Mouse (Mus musculus) liver, postnatal 0 days (tissue): ENCODE measurements at regions not wholly inside any gene's neighbourhood (a gene's known extent, or its start where the extent isn't known, plus 50 kb on each side); places are given as distances from the start of the nearest gene placed in this dataset.

Experiments used
- ATAC-seq: fragments of 200-750 bp; cut with Nextera tagmentation; 2 replicates; pipeline ENCODE4 v1.8.0; 2017; ENCODE audit warnings: mild to moderate bottlenecking, moderate library complexity
- DNase-seq: peaks from one replicate; pipeline ENCODE4 v3.0.0-alpha.2; 2016
- H3K27ac ChIP-seq: fragments of 300-500 bp; sonication (generic); 2 replicates; pipeline ENCODE4 v1.5.1; 2014; ENCODE audit warnings: antibody characterized with exemption, moderate library complexity, mild to moderate bottlenecking, low read depth
- H3K27me3 ChIP-seq: fragments of 300-500 bp; sonication (generic); 2 replicates; pipeline ENCODE4 v1.6.1; 2014; ENCODE audit warnings: low read length, control low read depth, mixed read lengths; ENCODE audit not compliant: insufficient read depth
- H3K36me3 ChIP-seq: fragments of 300-500 bp; sonication (generic); replicated peaks from 2 replicates; pipeline ENCODE4 v1.6.1; 2014; ENCODE audit warnings: mild to moderate bottlenecking, control low read depth, low read length, moderate library complexity, mixed read lengths; ENCODE audit not compliant: insufficient read depth
- H3K4me1 ChIP-seq: fragments of 300-500 bp; sonication (generic); 2 replicates; pipeline ENCODE4 v1.6.1; 2014; ENCODE audit warnings: antibody characterized with exemption, mild to moderate bottlenecking, control low read depth; ENCODE audit not compliant: insufficient read depth
- H3K4me2 ChIP-seq: fragments of 300-500 bp; sonication (generic); 2 replicates; pipeline ENCODE4 v1.6.1; 2014; ENCODE audit warnings: low read depth, mild to moderate bottlenecking, low read length, moderate library complexity, mixed read lengths
- H3K4me3 ChIP-seq: fragments of 300-500 bp; sonication (generic); 2 replicates; pipeline ENCODE4 v1.5.1; 2014; ENCODE audit warnings: low read depth, low read length
- H3K9ac ChIP-seq: fragments of 300-500 bp; sonication (generic); replicated peaks from 2 replicates; pipeline ENCODE4 v1.6.1; 2014; ENCODE audit warnings: mild to moderate bottlenecking, moderate library complexity
- H3K9me3 ChIP-seq: fragments of 300-500 bp; sonication (generic); 2 replicates; pipeline ENCODE4 v1.6.1; 2016; ENCODE audit warnings: mild to moderate bottlenecking, control low read depth, low read length, mixed read lengths
- CTCF ChIP-seq: sonication (generic); IDR thresholded peaks from 2 replicates; pipeline ENCODE4 v1.5.1; 2016; ENCODE audit warnings: antibody characterized with exemption, low read depth
- EP300 ChIP-seq: IDR thresholded peaks from 2 replicates; pipeline ENCODE4 v1.6.1; 2016; ENCODE audit warnings: antibody characterized with exemption, low read depth, mild to moderate bottlenecking
- WGBS: fragments of 180-500 bp; shearing (Covaris S2); extraction: QIAGEN DNeasy Blood & Tissue Kit; methylation state at CpG from one replicate; pipeline ENCODE4 v1.1.7; 2014; ENCODE audit not compliant: insufficient replicate concordance; 5-methylcytosine and 5-hydroxymethylcytosine counted together

GRCm38 (mm10) chr13:107372666-107373065 lies 350.7 kb upstream of the Kif2a start:
- H3K27ac ChIP-seq, result no peak overlapping the region
- ATAC-seq (no peak), DNase-seq (no peak)
- no peak overlapping the region for H3K9ac ChIP-seq
- no peak overlapping the region for H3K4me3 ChIP-seq
- no peaks in the 10 kb centered on the region for H3K36me3 ChIP-seq
- no peaks in the 10 kb centered on the region for H3K9me3 ChIP-seq
- H3K27me3 ChIP-seq, result no peaks in the 10 kb centered on the region
- 72% methylated on average over 3 of the region's 3 CpGs for WGBS
- TF ChIP-seq CTCF, result no peak
- TF ChIP-seq EP300, result no peak
- H3K4me2 ChIP-seq, result no peak overlapping the region
- H3K4me1 ChIP-seq, result no peaks in the 10 kb centered on the region

GRCm38 (mm10) chr13:107371616-107372582 lies 350.0 kb upstream of the Kif2a start:
- no peak for TF ChIP-seq EP300
- no peak for TF ChIP-seq CTCF
- Histone ChIP-seq H3K4me3 (no peak overlapping the region), H3K9ac (no peak overlapping the region), H3K4me2 (no peak overlapping the region), H3K36me3 (no peaks in the 10 kb centered on the region), H3K27me3 (no peaks in the 10 kb centered on the region), H3K27ac (no peak overlapping the region), H3K4me1 (no peaks in the 10 kb centered on the region), H3K9me3 (no peaks in the 10 kb centered on the region)
- DNase-seq (peak; percentile 17), ATAC-seq (no peak)
- 40% methylated on average over 17 of the region's 17 CpGs for WGBS

- Histone ChIP-seq H3K27ac (no peak overlapping the region), H3K4me3 (no peak overlapping the region), H3K36me3 (no peaks in the 10 kb centered on the region), H3K4me1 (no peaks in the 10 kb centered on the region), H3K27me3 (no peaks in the 10 kb centered on the region), H3K9ac (no peak overlapping the region), H3K9me3 (no peaks in the 10 kb centered on the region), H3K4me2 (no peak overlapping the region)
- DNase-seq, result no peak
- ATAC-seq, result no peak
- TF ChIP-seq EP300 (no peak), CTCF (no peak)
- WGBS, result 80% methylated on average over 9 of the region's 9 CpGs
These were observed 345.7 kb upstream of the Kif2a start for GRCm38 (mm10) chr13:107367639-107368038.

GRCm38 (mm10) chr13:107365766-107366165 lies 343.8 kb upstream of the Kif2a start:
- DNase-seq (no peak), ATAC-seq (no peak)
- no peak overlapping the region for H3K27ac ChIP-seq
- H3K4me3 ChIP-seq, result no peak overlapping the region
- H3K9me3 ChIP-seq, result no peaks in the 10 kb centered on the region
- no peaks in the 10 kb centered on the region for H3K36me3 ChIP-seq
- no peaks in the 10 kb centered on the region for H3K27me3 ChIP-seq
- WGBS, result 83% methylated on average over 6 of the region's 6 CpGs
- TF ChIP-seq CTCF (no peak), EP300 (no peak)
- H3K4me1 ChIP-seq, result no peaks in the 10 kb centered on the region
- H3K4me2 ChIP-seq, result no peak overlapping the region
- no peak overlapping the region for H3K9ac ChIP-seq

GRCm38 (mm10) chr13:107365241-107365640 lies 343.3 kb upstream of the Kif2a start:
- H3K4me1 ChIP-seq, result no peaks in the 10 kb centered on the region
- no peak overlapping the region for H3K4me2 ChIP-seq
- no peaks in the 10 kb centered on the region for H3K9me3 ChIP-seq
- H3K27me3 ChIP-seq, result no peaks in the 10 kb centered on the region
- H3K27ac ChIP-seq, result no peak overlapping the region
- WGBS, result 70% methylated on average over 7 of the region's 7 CpGs
- DNase-seq (no peak), ATAC-seq (no peak)
- no peak overlapping the region for H3K9ac ChIP-seq
- no peak for TF ChIP-seq CTCF
- H3K4me3 ChIP-seq, result no peak overlapping the region
- no peaks in the 10 kb centered on the region for H3K36me3 ChIP-seq

GRCm38 (mm10) chr13:107362806-107363687 lies 341.1 kb upstream of the Kif2a start:
- Histone ChIP-seq H3K9me3 (no peaks in the 10 kb centered on the region), H3K4me3 (no peak overlapping the region), H3K27me3 (no peaks in the 10 kb centered on the region), H3K4me1 (no peaks in the 10 kb centered on the region), H3K36me3 (no peaks in the 10 kb centered on the region), H3K4me2 (no peak overlapping the region), H3K27ac (no peak overlapping the region), H3K9ac (no peak overlapping the region)
- TF ChIP-seq CTCF (no peak), EP300 (no peak)
- ATAC-seq (no peak), DNase-seq (no peak)
- 58% methylated on average over 8 of the region's 8 CpGs for WGBS
